Mouse (Mus musculus): ENCODE measurements at regions not wholly inside any gene's neighbourhood (a gene's known extent, or its start where the extent isn't known, plus 50 kb on each side); places are given as distances from the start of the nearest gene placed in this dataset.

GRCm38 (mm10) chr1:14010789-14011188, 2082.3 kb downstream of the 4930444P10Rik start:
- Histone ChIP-seq H3K4me1 (ENCODE audit: control insufficient read depth, insufficient read depth, low read length) (no peaks in the 10 kb centered on the region), H3K36me3 (ENCODE audit: control insufficient read depth, insufficient read depth, low read length) (no peaks in the 10 kb centered on the region), H3K27me3 (ENCODE audit: control insufficient read depth, insufficient read depth, low read length) (no peaks in the 10 kb centered on the region), H3K27ac (ENCODE audit: low read depth, low read length) (no peak overlapping the region), H3K9ac (replicated peaks; ENCODE audit: low read depth, low read length) (no peak overlapping the region), H3K4me3 (ENCODE audit: low read depth, low read length) (no peak overlapping the region), H3K9me3 (ENCODE audit: control insufficient read depth, low read length) (no peaks in the 10 kb centered on the region), H3K4me2 (ENCODE audit: low read depth, low read length) (no peak overlapping the region)
- ATAC-seq (ENCODE audit: low read depth) = no peak
- 93% methylated on average over 3 of the region's 3 CpGs for WGBS

GRCm38 (mm10) chr1:14002550-14002949, 2090.6 kb downstream of the 4930444P10Rik start:
- Histone ChIP-seq H3K36me3 (ENCODE audit: control insufficient read depth, insufficient read depth, low read length) (no peaks in the 10 kb centered on the region), H3K4me2 (ENCODE audit: low read depth, low read length) (no peak overlapping the region), H3K9ac (replicated peaks; ENCODE audit: low read depth, low read length) (no peak overlapping the region), H3K27me3 (ENCODE audit: control insufficient read depth, insufficient read depth, low read length) (no peaks in the 10 kb centered on the region), H3K27ac (ENCODE audit: low read depth, low read length) (no peak overlapping the region), H3K4me1 (ENCODE audit: control insufficient read depth, insufficient read depth, low read length) (no peaks in the 10 kb centered on the region), H3K4me3 (ENCODE audit: low read depth, low read length) (no peak overlapping the region), H3K9me3 (ENCODE audit: control insufficient read depth, low read length) (no peaks in the 10 kb centered on the region)
- ATAC-seq (ENCODE audit: low read depth) = no peak
- 50% methylated on average over 1 of the region's 1 CpGs for WGBS

- no peak overlapping the region for H3K4me3 ChIP-seq (ENCODE audit: low read depth, low read length)
- 51% methylated on average over 3 of the region's 3 CpGs for WGBS
Measured at GRCm38 (mm10) chr1:14001431-14001830, 2091.7 kb downstream of the 4930444P10Rik start.

GRCm38 (mm10) chr1:14000605-14001395, 2092.3 kb downstream of the 4930444P10Rik start:
- Histone ChIP-seq H3K4me3 (ENCODE audit: low read depth, low read length) (no peak overlapping the region), H3K4me1 (ENCODE audit: control insufficient read depth, insufficient read depth, low read length) (no peaks in the 10 kb centered on the region), H3K27me3 (ENCODE audit: control insufficient read depth, insufficient read depth, low read length) (no peaks in the 10 kb centered on the region), H3K36me3 (ENCODE audit: control insufficient read depth, insufficient read depth, low read length) (no peaks in the 10 kb centered on the region), H3K27ac (ENCODE audit: low read depth, low read length) (no peak overlapping the region), H3K9ac (replicated peaks; ENCODE audit: low read depth, low read length) (no peak overlapping the region), H3K4me2 (ENCODE audit: low read depth, low read length) (no peak overlapping the region), H3K9me3 (ENCODE audit: control insufficient read depth, low read length) (no peaks in the 10 kb centered on the region)
- no peak for ATAC-seq (ENCODE audit: low read depth)
- WGBS = 88% methylated on average over 3 of the region's 3 CpGs

More at GRCm38 (mm10) chr1:14001431-14001830, 2091.7 kb downstream of the 4930444P10Rik start:
- Histone ChIP-seq H3K4me2 (ENCODE audit: low read depth, low read length) (no peak overlapping the region), H3K27ac (ENCODE audit: low read depth, low read length) (no peak overlapping the region), H3K9me3 (ENCODE audit: control insufficient read depth, low read length) (no peaks in the 10 kb centered on the region), H3K36me3 (ENCODE audit: control insufficient read depth, insufficient read depth, low read length) (no peaks in the 10 kb centered on the region), H3K27me3 (ENCODE audit: control insufficient read depth, insufficient read depth, low read length) (no peaks in the 10 kb centered on the region), H3K4me1 (ENCODE audit: control insufficient read depth, insufficient read depth, low read length) (no peaks in the 10 kb centered on the region), H3K9ac (replicated peaks; ENCODE audit: low read depth, low read length) (no peak overlapping the region)
- no peak for ATAC-seq (ENCODE audit: low read depth)

- Histone ChIP-seq H3K4me2 (ENCODE audit: low read depth, low read length) (no peak overlapping the region), H3K27me3 (ENCODE audit: control insufficient read depth, insufficient read depth, low read length) (no peaks in the 10 kb centered on the region), H3K36me3 (ENCODE audit: control insufficient read depth, insufficient read depth, low read length) (no peaks in the 10 kb centered on the region), H3K4me1 (ENCODE audit: control insufficient read depth, insufficient read depth, low read length) (no peaks in the 10 kb centered on the region), H3K4me3 (ENCODE audit: low read depth, low read length) (no peak overlapping the region), H3K9me3 (ENCODE audit: control insufficient read depth, low read length) (no peaks in the 10 kb centered on the region), H3K27ac (ENCODE audit: low read depth, low read length) (no peak overlapping the region), H3K9ac (replicated peaks; ENCODE audit: low read depth, low read length) (no peak overlapping the region)
- 96% methylated on average over 8 of the region's 11 CpGs for WGBS
- no peak for ATAC-seq (ENCODE audit: low read depth)
Measured at GRCm38 (mm10) chr1:13998178-13998708, 2094.9 kb downstream of the 4930444P10Rik start.

GRCm38 (mm10) chr1:13993825-13994509, 2099.2 kb downstream of the 4930444P10Rik start:
- no peaks in the 10 kb centered on the region for H3K27me3 ChIP-seq (ENCODE audit: control insufficient read depth, insufficient read depth, low read length)
- ATAC-seq (ENCODE audit: low read depth) = no peak
- no peak overlapping the region for H3K4me2 ChIP-seq (ENCODE audit: low read depth, low read length)
- no peaks in the 10 kb centered on the region for H3K9me3 ChIP-seq (ENCODE audit: control insufficient read depth, low read length)
- H3K4me3 ChIP-seq (ENCODE audit: low read depth, low read length) = no peak overlapping the region
- no peaks in the 10 kb centered on the region for H3K36me3 ChIP-seq (ENCODE audit: control insufficient read depth, insufficient read depth, low read length)
- 88% methylated on average over 9 of the region's 9 CpGs for WGBS
- H3K9ac ChIP-seq (replicated peaks; ENCODE audit: low read depth, low read length) = no peak overlapping the region
- H3K4me1 ChIP-seq (ENCODE audit: control insufficient read depth, insufficient read depth, low read length) = no peaks in the 10 kb centered on the region
- H3K27ac ChIP-seq (ENCODE audit: low read depth, low read length) = no peak overlapping the region

GRCm38 (mm10) chr1:13992978-13993377, 2100.1 kb downstream of the 4930444P10Rik start:
- Histone ChIP-seq H3K9me3 (ENCODE audit: control insufficient read depth, low read length) (no peaks in the 10 kb centered on the region), H3K27me3 (ENCODE audit: control insufficient read depth, insufficient read depth, low read length) (no peaks in the 10 kb centered on the region), H3K4me3 (ENCODE audit: low read depth, low read length) (no peak overlapping the region), H3K4me1 (ENCODE audit: control insufficient read depth, insufficient read depth, low read length) (no peaks in the 10 kb centered on the region), H3K9ac (replicated peaks; ENCODE audit: low read depth, low read length) (no peak overlapping the region), H3K4me2 (ENCODE audit: low read depth, low read length) (no peak overlapping the region), H3K36me3 (ENCODE audit: control insufficient read depth, insufficient read depth, low read length) (no peaks in the 10 kb centered on the region), H3K27ac (ENCODE audit: low read depth, low read length) (no peak overlapping the region)
- peak; percentile 75; the same call in 1 of the 2 replicates for ATAC-seq (ENCODE audit: low read depth)
- 22% methylated on average over 9 of the region's 9 CpGs for WGBS

- Histone ChIP-seq H3K9ac (replicated peaks; ENCODE audit: low read depth, low read length) (no peak overlapping the region), H3K27me3 (ENCODE audit: control insufficient read depth, insufficient read depth, low read length) (no peaks in the 10 kb centered on the region), H3K4me3 (ENCODE audit: low read depth, low read length) (no peak overlapping the region), H3K27ac (ENCODE audit: low read depth, low read length) (no peak overlapping the region), H3K4me2 (ENCODE audit: low read depth, low read length) (no peak overlapping the region), H3K9me3 (ENCODE audit: control insufficient read depth, low read length) (no peaks in the 10 kb centered on the region), H3K36me3 (ENCODE audit: control insufficient read depth, insufficient read depth, low read length) (no peaks in the 10 kb centered on the region), H3K4me1 (ENCODE audit: control insufficient read depth, insufficient read depth, low read length) (no peaks in the 10 kb centered on the region)
- ATAC-seq (ENCODE audit: low read depth) = no peak
- WGBS = 77% methylated on average over 3 of the region's 3 CpGs
Measured at GRCm38 (mm10) chr1:13989360-13989759, 2103.8 kb downstream of the 4930444P10Rik start.

GRCm38 (mm10) chr1:13984833-13985232, 2108.3 kb downstream of the 4930444P10Rik start:
- H3K9me3 ChIP-seq (ENCODE audit: control insufficient read depth, low read length) = no peaks in the 10 kb centered on the region
- no peaks in the 10 kb centered on the region for H3K27me3 ChIP-seq (ENCODE audit: control insufficient read depth, insufficient read depth, low read length)
- H3K4me2 ChIP-seq (ENCODE audit: low read depth, low read length) = no peak overlapping the region
- H3K27ac ChIP-seq (ENCODE audit: low read depth, low read length) = no peak overlapping the region
- 83% methylated on average over 2 of the region's 2 CpGs for WGBS
- H3K9ac ChIP-seq (replicated peaks; ENCODE audit: low read depth, low read length) = no peak overlapping the region
- no peaks in the 10 kb centered on the region for H3K36me3 ChIP-seq (ENCODE audit: control insufficient read depth, insufficient read depth, low read length)
- H3K4me1 ChIP-seq (ENCODE audit: control insufficient read depth, insufficient read depth, low read length) = no peaks in the 10 kb centered on the region
- no peak for ATAC-seq (ENCODE audit: low read depth)
- H3K4me3 ChIP-seq (ENCODE audit: low read depth, low read length) = no peak overlapping the region
